Mouse (Mus musculus) R1 (cell line): ENCODE data around the gene Scly.

Experiments used
- DNase-seq: peaks from one replicate; pipeline ENCODE4 v3.0.0-alpha.2; 2018; ENCODE audit warnings: low read depth, low spot score

Scly gene

DNA sequence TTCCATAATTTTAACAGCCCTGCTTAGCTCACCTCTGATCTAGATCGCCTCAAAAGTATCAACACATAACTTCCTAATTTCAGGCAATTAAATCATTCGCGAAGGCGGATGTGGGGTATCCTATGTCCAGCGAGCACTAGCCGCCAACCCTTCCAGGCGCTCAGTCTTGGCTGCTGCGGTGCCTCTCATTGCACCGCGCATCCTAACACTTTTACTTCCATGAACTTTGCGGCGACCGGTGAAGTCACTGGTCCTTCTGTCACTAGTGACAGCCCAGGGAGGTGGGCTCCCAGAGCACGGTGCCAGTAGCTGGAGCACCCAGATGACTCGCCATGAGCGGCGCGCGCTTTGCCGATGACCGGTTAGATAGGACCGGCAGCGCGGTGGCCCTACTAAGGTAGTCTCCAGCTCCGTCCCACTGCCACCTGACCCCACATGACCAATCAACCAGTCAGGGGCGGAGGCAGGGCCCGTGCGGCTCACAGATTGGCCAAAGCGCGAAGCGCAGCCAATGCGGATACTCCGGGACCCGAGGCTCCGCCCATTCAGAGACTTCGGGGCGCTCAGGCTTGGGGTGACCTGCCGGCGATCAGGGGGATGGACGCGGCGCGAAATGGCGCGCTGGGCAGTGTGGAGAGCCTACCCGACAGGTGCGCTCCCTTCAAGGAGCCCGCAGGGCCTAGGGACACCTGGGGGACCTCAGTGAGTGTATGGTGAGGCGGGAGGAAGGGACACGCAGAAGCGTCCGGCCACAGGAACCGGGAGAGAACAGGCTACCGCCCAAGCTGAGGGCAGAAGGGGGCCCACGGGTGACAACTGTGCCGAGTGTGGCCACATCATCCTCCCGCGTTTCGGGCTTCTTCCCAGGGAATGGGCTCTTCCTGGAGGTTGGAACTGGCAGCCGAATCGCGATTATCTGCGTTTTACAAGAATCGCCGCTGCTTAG lies at the start of gene Scly:
Scly (plus strand) TSS at position 540 of the 946 bp plus-strand sequence.
- peak; percentile 91 for DNase-seq

DNA sequence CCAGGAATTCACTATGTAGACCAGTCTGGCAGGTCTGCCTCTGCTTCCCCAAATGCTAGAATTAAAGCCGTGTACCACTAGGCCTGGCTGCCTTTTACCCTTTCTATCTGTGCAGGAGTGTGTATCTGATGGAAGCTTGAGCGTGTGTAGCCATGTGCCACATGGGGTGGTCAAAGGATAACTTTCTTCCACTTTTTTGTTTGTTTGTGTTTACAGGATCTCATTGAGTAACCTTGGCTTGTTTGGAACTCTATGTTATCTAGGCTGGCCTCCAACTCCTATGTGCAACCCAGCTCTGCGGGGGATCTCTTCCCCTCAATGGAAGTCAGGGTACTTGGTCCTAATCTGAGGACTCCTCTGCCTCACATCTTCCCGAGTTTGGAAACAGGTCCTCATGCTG lies 49.2 kb upstream of the Scly start:
- no peak for DNase-seq

DNA sequence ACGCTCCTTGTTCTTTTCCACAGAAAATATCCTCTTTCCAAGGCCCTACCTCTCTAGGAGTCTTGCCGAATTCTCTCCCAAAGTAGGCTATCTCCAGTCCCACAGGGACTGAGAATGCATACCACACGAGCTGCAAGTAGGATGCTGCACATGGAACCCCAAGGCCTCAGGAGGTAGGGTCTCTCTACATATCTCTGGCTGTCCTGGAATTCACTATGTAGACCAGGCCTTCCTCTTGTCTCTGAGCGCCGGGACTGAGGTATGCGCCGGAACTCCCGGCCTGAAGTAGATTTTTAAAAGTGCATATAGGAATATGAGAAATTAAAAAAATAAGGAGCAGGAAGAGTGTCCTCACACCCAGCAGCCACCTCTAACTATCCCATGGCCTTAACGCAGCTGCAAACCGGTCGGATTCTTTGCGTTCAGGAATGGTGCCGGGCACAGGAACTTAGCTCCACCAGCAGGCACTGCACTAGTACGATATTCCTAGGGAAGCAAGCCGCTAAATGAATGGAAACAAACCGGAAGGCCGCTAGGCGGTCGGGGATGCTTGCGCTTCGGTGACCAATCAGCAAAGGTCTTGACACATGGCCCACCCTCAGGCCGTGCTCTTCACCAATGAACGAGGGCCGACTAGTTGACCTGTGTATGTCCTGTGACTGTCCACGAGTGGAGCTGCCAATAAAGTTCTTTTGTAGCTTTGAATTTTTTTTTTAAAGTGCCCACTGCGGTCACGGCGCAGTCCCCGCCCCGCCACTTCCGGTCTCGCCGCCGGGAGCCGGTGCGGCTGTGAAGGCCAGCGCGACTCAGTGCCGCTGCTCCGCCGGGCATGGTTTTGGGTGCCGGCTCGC lies 48.3 kb upstream of the Scly start, which contains the start of gene Ube2f:
Ube2f (plus strand) TSS at position 741 of the 851 bp plus-strand sequence.
- peak; percentile 99 for DNase-seq

DNA sequence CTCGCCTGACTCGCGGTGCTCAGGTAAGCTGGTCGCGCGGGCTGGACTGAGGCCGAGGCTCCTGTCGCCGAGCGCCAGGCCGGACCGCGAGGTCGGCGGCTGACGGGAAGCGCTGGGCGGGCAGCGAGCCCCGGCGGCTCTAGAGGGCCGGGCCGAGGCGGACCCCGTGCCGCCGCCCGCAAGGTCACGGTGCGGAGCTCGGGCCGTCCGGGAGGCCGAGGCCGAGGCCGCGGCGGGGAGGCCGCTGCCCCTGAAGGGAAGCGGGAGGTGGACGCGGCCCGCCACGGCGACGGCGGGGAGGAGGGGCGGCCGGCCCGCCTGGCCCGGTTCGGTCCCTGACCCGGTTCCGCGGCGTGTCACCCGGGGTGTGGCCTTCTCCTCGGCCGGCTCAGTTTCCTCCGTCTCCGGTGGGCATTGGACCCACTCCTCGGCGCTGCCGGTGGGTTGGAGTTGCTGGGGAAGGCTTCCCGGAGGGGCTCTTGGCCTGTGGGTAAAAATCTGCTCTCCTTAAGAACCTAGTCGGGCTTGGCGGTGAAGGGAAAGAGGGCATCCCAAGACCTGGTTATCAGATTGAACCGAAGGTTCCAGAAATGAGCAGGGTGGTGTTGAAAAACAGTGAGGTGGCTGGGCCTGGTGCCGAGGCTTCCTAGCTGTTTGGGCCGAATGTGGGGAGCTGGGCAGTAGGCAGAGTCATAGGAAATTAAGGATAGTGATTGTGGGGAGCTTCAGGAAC lies 47.6 kb upstream of the Scly start:
- DNase-seq, result peak; percentile 21

DNA sequence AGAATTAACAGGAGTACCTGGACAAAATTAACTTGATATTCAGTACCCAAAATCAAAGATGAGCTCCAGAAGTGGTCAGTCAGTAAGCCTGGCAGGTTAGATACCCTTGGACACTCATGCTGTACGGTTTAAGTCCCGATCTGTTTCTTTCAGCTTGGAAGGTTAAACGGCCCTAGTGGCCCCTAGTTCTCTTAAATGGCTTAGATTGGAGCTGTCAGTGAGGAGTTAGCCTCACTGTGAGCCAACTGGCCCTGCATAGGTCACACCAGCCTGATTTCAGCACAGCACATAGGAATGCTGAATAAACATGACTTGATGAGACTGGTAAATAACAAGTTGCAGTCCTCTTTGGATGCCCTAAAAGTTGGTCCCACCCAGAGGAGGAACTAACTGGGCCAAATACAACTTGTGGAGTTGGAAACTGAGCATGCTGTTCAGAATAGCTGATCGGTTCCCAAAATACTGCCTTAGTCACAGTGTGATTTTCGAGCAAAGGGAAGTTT lies 46.9 kb upstream of the Scly start:
- DNase-seq, result no peak

DNA sequence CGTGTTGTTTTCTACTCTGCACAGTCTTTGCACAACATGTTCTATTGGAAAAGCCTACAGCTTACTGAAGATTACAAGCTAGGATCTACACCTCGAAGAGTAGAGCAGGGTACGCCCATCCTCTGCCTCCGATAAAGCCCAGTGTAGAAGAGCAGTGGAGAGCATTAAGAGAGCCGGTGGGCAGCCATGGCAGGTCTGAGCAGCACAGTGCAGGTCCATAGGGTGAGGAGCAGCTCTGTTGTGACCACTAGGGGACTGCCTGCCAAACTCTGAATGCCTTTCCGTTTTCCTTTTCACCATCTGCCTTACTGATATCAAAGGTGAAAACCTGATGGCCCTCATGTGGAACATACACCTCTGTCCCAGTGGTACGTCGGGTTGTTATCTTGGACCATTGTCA lies 46.2 kb upstream of the Scly start:
- DNase-seq, result peak; percentile 14

DNA sequence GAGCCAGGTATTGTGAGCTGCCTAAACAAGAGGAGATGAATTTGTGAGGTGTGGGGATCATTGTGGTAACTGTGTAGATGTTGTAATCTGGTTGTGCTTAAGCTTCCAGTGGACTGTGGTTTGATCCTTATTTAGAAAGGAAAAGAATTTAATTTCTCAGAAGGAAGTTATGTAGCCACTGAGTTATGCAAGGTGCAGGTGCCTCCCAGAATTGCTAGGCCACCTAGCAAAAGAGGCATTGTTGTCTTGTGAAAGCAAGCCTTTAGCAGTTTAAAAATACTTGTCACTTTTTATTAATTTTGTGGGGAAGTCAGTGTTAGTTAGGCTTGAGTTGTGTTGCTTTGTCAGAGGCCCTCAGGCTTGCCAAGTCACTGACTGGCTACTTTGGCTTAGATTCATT lies 40.2 kb upstream of the Scly start:
- DNase-seq, result no peak

DNA sequence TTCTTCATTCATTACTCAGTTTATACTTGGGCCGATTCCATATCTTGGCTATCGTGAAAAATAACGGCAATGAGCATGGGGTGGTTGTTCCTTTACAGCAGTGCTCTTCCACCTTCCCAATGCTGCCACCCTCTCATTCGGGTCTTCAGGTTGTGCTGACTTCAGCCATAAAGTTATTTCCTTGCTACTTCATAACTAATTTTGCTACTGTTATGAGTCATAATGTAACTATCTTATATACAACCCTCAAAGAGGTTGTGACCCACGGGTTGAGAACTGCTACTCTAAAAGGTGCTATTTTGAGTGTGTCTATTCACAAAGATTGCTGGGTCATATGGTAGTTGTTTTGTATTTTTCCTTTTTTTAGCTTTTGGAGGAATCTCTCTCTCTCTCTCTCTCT lies 38.3 kb upstream of the Scly start:
- DNase-seq, result no peak

DNA sequence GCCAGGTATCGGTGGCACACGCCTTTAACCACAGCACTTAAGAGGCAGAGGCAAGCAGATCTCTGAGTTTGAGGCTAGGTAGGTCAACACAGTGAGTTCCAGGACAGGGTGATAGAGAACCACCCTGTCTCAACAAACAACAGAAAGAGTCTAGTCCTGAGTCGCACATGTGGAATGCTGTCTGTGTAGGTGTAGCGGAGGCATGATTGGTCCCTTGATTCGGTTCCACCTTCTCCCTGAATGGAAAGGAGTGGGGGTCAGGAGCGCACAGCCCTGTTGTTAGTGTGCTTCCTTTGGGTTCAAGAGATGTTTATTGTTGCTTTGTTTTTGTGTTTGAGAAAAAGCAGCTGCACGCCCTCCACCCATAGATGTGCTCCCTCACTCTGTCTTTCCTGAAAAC lies 35.6 kb upstream of the Scly start:
- no peak for DNase-seq

DNA sequence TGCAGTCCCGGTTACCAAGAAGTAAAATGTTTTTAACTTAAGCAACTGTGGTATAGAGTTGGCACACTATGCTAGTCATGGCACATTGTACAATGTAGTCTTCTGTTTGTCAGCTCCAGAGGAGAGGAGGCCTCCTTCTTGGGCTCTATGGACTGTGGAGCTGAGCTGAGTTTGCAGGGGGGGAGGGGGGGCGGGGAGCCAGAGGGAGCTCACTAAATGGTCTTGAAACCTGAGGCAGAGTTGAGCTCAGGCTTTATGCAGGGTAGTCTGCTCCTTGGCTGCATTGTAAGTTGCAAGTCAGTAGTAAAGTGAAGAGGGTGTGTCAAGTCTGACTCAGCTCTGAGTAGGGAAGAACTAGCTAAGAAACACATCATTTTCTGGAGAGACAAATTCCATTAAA lies 25.9 kb upstream of the Scly start:
- no peak for DNase-seq

DNA sequence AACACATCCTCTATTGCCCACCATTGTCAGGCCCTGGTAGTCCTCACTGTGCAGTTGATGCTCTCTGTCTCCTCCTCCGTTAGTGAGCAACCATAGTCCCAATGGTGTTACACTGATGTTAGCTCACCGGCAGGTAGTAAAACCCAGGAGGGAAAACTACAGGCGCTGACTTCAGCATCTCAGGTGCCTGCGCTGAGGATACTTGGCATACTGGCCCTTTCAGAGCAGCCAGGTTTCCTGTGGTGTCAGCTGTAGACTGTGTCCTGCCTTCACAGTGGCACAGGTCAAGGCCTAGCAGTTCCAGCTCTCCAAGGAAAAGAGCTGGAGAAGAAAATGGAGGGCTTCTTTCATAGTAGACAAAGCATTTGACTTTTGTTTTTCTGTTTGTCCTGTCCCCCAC lies 21.6 kb upstream of the Scly start:
- DNase-seq, result no peak

DNA sequence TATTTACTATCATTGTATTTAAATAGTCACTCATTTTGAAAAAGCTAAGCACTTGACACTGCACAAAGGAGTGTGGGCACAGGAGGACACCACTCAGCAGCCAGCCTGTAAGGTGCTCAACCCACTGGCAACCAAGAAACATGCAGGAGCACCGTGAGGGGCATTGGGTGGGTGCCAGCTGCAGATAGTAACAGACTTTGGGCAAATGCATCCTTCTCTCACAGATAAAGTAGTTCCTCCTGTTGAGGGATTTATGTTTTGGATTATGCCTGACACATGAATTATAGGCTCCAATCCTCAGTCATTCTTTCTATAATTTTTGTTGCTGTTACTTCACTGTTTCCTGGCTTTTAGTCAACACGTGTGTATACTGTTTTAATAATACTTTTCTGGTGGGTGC lies 20.7 kb upstream of the Scly start:
- no peak for DNase-seq

DNA sequence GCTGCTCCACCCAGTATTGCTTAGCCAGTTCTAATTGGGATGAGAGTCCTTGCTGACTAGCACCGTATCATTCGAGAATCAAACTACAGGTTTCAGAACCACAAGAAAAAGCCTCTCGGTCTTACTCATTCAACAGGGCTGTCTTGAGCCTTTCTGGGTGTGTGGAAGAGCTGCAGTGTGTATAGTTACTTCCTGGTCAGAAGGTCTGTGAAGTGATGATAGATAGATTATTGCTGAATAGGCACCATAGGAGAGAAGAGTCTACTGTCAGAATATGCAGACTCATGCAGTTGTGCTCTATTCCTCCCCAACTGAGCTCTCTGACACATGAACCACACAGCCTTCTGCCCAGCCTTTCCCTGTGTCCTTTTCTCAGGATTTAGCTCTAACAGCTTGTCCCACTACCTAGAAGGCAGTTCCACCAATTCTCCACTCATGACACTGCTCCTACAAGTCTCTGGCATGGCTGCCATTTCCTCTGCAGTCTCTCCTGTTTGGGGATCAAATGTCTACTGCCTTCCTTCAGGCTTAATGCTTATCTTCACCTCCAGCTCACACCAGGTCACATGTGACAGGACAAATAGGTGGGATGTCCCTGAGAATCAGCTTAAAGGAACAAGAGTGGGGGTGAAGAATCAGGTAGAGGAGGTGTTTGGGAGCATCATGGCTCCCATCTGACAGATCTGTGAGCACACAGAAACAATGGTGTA lies 19.6 kb upstream of the Scly start:
- DNase-seq, result no peak

DNA sequence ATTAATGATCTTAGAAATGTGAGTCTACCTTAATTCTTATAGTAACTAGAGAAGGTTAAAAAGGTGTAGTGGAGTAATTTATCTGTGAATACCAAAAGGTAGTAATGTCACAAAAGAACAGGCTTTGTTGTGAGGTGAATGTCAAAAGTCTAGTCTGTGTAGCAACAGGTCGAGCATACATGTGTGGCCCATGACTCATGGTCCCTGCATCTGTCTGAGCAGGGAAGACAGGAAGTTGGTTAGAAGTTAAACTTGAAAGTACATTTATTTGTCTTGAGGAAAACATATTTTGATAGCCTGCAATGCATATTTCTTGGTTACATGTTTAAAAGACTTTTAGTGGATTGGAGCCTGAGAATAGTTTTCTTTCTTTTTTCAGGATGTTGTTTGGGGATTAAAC lies 19.0 kb upstream of the Scly start:
- no peak for DNase-seq

DNA sequence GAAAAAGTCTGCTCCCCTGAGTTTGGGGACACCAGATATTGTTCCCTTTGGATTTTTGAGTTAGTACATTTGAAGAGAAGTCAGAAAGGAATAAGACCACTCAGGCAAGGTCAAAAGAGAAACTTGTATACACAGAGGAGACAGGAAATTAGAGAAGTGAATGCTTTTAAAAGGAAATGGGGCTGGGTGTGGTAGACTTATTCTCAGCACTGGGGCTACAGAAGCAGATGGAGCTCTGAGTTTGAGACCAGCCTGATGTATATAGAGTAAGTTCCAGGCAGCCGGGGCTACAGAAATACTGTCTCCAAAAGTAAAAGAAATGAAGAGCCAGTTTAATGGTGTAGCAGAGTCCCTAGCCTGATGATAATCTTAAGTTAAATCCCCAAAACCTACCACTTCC lies 15.6 kb upstream of the Scly start:
- DNase-seq, result no peak

DNA sequence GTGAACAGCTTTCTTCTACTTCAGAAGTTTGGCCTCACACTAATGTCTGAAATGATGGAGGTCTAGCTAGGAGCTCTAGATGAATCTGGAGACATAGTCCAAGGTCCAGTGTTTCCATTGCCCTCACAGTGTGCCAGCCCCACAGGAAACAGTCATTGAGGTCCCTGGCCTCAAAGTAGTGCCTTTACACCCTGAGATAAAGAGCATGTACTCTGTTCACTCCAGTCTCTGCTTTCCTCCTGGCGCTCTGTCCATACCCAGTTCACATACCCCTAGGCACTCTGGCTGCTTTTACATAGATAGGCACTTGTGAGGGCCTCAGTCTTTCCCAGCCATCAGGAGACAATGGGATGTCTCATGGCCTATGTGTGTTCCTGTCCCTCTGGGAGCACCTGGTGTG lies 8.8 kb upstream of the Scly start:
- DNase-seq, result no peak

DNA sequence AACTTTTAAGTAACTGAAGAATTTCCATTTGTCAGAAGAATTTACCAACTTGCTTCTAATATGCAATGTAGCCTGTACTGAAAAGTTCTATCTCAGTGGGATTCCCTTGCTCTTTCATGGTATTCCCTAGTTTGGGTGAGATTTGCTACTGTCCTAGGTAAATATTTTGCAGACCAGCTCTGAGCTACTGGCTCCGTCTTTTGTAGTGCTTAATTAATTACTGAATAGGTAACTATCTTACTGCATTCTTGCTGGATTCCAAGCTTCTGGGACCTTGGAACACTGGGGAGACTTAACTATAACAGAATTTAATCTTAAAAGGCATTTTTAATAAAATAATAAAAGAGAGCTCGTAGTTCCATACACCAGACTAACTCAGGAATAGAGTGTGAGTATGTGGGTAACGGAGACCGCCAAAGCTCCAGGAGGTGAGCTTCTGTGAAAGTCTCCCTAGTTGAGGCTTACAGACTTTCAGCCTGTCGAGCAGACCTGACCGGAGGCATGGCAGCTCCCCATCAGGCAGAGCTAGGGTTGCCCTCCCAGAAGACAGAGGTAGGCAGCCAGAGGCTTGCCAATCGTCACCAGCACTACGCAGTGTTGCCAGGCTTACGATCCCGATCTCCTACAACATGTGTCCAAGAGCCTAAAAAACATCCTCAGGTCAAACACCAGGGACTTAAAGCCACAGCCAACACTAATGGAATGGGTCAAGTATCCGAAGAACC lies 5.9 kb upstream of the Scly start:
- no peak for DNase-seq

DNA sequence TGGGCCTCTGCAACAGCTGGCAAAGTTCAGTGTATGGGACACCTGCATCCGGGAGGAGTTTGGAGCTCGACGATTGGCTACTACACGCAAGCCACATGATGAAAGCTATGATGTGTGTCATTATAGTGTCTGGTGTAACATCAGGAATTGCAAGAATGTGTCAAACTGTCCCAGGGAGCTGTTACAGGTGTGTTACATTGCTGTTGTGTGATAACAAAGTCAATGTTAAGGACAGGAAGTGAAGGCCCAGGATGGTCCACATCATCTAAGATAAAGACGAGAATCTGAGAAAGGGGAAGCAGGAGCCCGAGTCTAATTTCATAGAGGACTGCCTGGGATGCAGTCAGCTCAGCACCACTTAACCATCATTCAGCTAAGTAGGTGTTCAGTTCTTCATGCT lies 2.6 kb upstream of the Scly start:
- no peak for DNase-seq

DNA sequence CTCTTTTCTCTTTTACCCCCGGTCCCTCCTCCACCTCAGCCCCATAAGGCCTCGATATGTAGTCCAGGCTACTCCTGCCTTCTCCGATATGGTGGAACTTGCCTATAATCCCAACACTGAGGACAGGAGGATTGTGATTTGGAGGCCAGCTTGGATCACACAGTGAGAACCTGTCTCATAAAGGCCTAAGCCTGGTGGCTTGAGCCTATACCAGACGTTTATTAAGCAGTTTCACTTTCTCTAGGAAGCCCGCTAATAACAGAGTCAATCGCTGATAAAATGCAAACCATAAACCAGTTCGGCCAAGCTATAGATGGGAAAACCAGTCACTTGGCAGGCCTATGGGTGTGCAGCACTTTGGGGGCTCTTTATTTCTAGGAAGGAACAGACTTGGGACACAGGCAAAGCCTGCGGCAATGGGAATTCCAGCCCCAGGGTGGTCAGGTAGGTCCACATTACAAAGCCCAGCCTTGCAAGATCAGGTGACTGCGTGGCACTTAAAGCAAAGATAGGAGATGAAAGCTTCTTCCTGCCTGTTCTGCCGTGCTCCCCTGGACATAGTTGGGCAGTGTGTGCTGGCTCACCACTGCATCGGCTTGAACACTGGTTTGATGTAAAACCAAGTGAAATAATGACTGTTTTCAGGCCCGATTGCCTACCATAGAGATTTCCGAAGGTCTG lies 1.0 kb downstream of the Scly start:
- DNase-seq, result no peak
